Mouse (Mus musculus) cerebellum, postnatal 4 days (tissue): ENCODE results near the gene Bicc1.

Source experiments
- DNase-seq, 2 experiments: peaks; one replicate each; pipeline ENCODE4 v3.0.0; 2022; ENCODE audit warnings: low spot score in 2 of 2, mixed read lengths in 1 of 2

Bicc1 gene

GRCm38 (mm10) chr10:70874994-70875538 lies 284.4 kb downstream of the Bicc1 start:
- DNase-seq: no peak
